ENCODE assay signal across 31 mouse cellular contexts in the genomic region with DNA sequence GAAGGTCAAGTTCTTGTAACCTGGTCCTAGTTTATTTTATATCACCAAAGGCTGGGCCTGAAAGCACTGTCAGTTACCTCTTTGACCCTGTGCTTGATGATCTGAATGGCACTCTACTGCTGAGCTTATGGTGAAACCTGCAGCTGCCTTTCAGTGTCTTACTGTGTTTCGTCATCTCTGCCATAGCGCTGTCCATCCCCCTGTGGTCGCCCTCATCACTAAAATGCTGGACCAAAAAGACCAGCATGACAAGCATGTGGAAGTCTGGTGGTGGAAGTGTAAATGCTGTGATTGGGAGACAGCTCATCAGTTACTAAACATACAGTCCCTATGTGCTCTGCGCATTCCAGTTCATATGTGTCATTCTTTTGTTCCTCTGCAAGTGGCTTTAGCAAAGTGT. TPM values are rescaled to one million over a fixed set of nuclear protein-coding genes. Genes with fewer than 3 reads are reported as not detected.
DNase-seq lines count a peak whose midpoint lies in the region; ATAC-seq and TF ChIP-seq lines count a peak whose summit lies in the region.
"Had no signal": no experiment of that assay in that cellular context is flagged by ENCODE, and none has a peak within 500 bp of the region (broad histone marks: within the 10 kb centered on the region; RNA-seq: fewer than 3 reads in every experiment).

No protein-coding gene starts in this region.

- DNase-seq in lung, postnatal 0 days (ENCODE audit: low spot score) = peak; percentile 28
- no peak for DNase-seq in lung, adult 18-20 months
- peak; percentile 29 for DNase-seq in CH12.LX (ENCODE audit: extremely low read depth)
- no peak for DNase-seq in embryo, embryonic 10.5 days (ENCODE audit: low spot score)
- no peak for DNase-seq in ovary, adult 18-20 months (ENCODE audit: low spot score)
- no peak for DNase-seq in gastrocnemius, postnatal 10 days
- DNase-seq: adrenal gland, adult 2 months; adrenal gland, postnatal 14 days; cerebellum, adult 11-12 months; cerebellum, adult 8-10 months; cerebellum, postnatal 10 days; cerebellum, postnatal 36 days; gastrocnemius, postnatal 14 days; heart, adult 2 months; heart, postnatal 14 days; heart, postnatal 4 days had no signal

- dilution Hi-C loops in CH12.LX (cut with MboI; ENCODE audit: extremely low pct_ligation_motif_present, extremely low pct_unique_long_range_greater_than_20kb, low sequenced_read_pairs) = no loop called here

- in situ Hi-C loops in CH12.LX (cut with MboI; ENCODE audit: low pct_ligation_motif_present, low pct_unique_long_range_greater_than_20kb, low sequenced_read_pairs) = no loop called here

- H3K4me2 ChIP-seq in lung, postnatal 0 days (replicated peaks; ENCODE audit: low read depth, low read length) = no peak overlapping the region
- no peak overlapping the region for H3K4me2 ChIP-seq in CH12.LX (ENCODE audit: insufficient read depth, low read depth, poor library complexity, severe bottlenecking)
- H3K4me2 ChIP-seq: embryonic facial prominence, embryonic 12.5 days; embryonic facial prominence, embryonic 15.5 days; forebrain, embryonic 12.5 days; forebrain, embryonic 15.5 days; heart, embryonic 13.5 days; hindbrain, embryonic 14.5 days had no signal

- H3K36me3 ChIP-seq in lung, postnatal 0 days (ENCODE audit: insufficient read depth, low read length) = no peaks in the 10 kb centered on the region
- peaks cover 0 to 22% of the 10 kb centered on the region in 2 experiments for H3K36me3 ChIP-seq in CH12.LX (replicated peaks in 1 of 2; ENCODE audit: control insufficient read depth in 1 of 2, insufficient read depth in 1 of 2, low read length in 1 of 2)
- H3K36me3 ChIP-seq: forebrain, embryonic 15.5 days had no signal

- H3K27me3 ChIP-seq in lung, postnatal 0 days (replicated peaks; ENCODE audit: insufficient read depth, low read length) = no peaks in the 10 kb centered on the region
- no peaks in the 10 kb centered on the region for H3K27me3 ChIP-seq in CH12.LX (replicated peaks)
- H3K27me3 ChIP-seq: embryonic facial prominence, embryonic 12.5 days; embryonic facial prominence, embryonic 15.5 days; forebrain, embryonic 12.5 days; forebrain, embryonic 15.5 days; heart, embryonic 13.5 days; Patski had no signal

- H3K4me1 ChIP-seq in lung, postnatal 0 days (ENCODE audit: insufficient read depth, low read depth, low read length) = peaks cover 10% of the 10 kb centered on the region; the same call in 1 of the 2 replicates
- peaks cover 10 to 61% of the 10 kb centered on the region in 2 experiments for H3K4me1 ChIP-seq in CH12.LX (ENCODE audit: control insufficient read depth in 1 of 2, insufficient read depth in 2 of 2)
- peaks cover 15% of the 10 kb centered on the region for H3K4me1 ChIP-seq in brown adipose tissue, adult 24 weeks (ENCODE audit: control insufficient read depth, insufficient read depth, insufficient read length, low read length)
- H3K4me1 ChIP-seq: embryonic facial prominence, embryonic 15.5 days; forebrain, embryonic 12.5 days had no signal

- WGBS in lung, postnatal 0 days = 70% methylated on average over 4 of the region's 4 CpGs

- TF ChIP-seq POLR2A in CH12.LX (IDR thresholded peaks at IDR 0.05; ENCODE audit: low read depth, low read length) = no peak

- H3K9me3 ChIP-seq in lung, postnatal 0 days (ENCODE audit: low read length) = no peaks in the 10 kb centered on the region
- peaks cover 9% of the 10 kb centered on the region for H3K9me3 ChIP-seq in CH12.LX (replicated peaks; ENCODE audit: low read length)
- H3K9me3 ChIP-seq: embryonic facial prominence, embryonic 12.5 days; embryonic facial prominence, embryonic 15.5 days; heart, embryonic 10.5 days; heart, embryonic 13.5 days had no signal

- no peak for TF ChIP-seq CTCF in lung, postnatal 0 days (IDR thresholded peaks at IDR 0.05)
- TF ChIP-seq CTCF in CH12.LX (conservative IDR thresholded peaks at IDR 0.05 in 1 of 2, IDR thresholded peaks at IDR 0.05 in 1 of 2; ENCODE audit: low read depth in 2 of 2, low read length in 2 of 2) = no peak

- no peak for TF ChIP-seq EP300 in lung, postnatal 0 days (IDR thresholded peaks at IDR 0.05)
- TF ChIP-seq EP300 in CH12.LX (IDR thresholded peaks at IDR 0.05; ENCODE audit: low read length) = no peak; the same call in 1 of the 2 replicates

- peak overlapping the region; percentile 60 for H3K27ac ChIP-seq in lung, postnatal 0 days (ENCODE audit: low read length)
- H3K27ac ChIP-seq in CH12.LX (ENCODE audit: insufficient read depth, low read depth) = peak overlapping the region; percentile 0; the same call in 1 of the 2 replicates
- peak overlapping the region; percentile 22; the same call in 1 of the 2 replicates for H3K27ac ChIP-seq in brown adipose tissue, adult 24 weeks (replicated peaks; ENCODE audit: low read depth, low read length)
- H3K27ac ChIP-seq: embryonic facial prominence, embryonic 12.5 days; embryonic facial prominence, embryonic 15.5 days; forebrain, embryonic 12.5 days; forebrain, embryonic 15.5 days; heart, adult 2 months; heart, embryonic 10.5 days; heart, embryonic 13.5 days; hindbrain, embryonic 14.5 days; hindbrain, postnatal 0 days had no signal

- TF ChIP-seq RAD21 in CH12.LX (IDR thresholded peaks at IDR 0.05; ENCODE audit: low read depth, low read length) = no peak

- peaks cover 78% of the 10 kb centered on the region for H3K79me2 ChIP-seq in CH12.LX (replicated peaks; ENCODE audit: control insufficient read depth, extremely low read depth, insufficient read depth, poor library complexity, severe bottlenecking)

- no peak overlapping the region for H3K9ac ChIP-seq in lung, postnatal 0 days (replicated peaks; ENCODE audit: low read depth)
- H3K9ac ChIP-seq in CH12.LX (ENCODE audit: insufficient read depth, low read depth) = no peak overlapping the region
- H3K9ac ChIP-seq: embryonic facial prominence, embryonic 12.5 days; embryonic facial prominence, embryonic 15.5 days; forebrain, embryonic 12.5 days; forebrain, embryonic 15.5 days; heart, embryonic 13.5 days; hindbrain, embryonic 14.5 days had no signal

- no peak overlapping the region for H3K4me3 ChIP-seq in lung, postnatal 0 days (ENCODE audit: low read depth, low read length)
- H3K4me3 ChIP-seq in CH12.LX (replicated peaks in 1 of 3; ENCODE audit: low read depth in 2 of 3, low read length in 2 of 3, poor library complexity in 1 of 3) = no peak overlapping the region
- no peak overlapping the region for H3K4me3 ChIP-seq in brown adipose tissue, adult 24 weeks (ENCODE audit: insufficient read depth, low read depth, low read length)
- H3K4me3 ChIP-seq: embryonic facial prominence, embryonic 12.5 days; embryonic facial prominence, embryonic 15.5 days; erythroblast, embryonic 14.5 days; forebrain, embryonic 12.5 days; forebrain, embryonic 15.5 days; heart, adult 2 months; heart, embryonic 10.5 days; heart, embryonic 13.5 days had no signal

- no peak for ATAC-seq in lung, postnatal 0 days
- ATAC-seq in megakaryocyte progenitor cell, adult 5-6 weeks (replicated peaks; ENCODE audit: poor library complexity) = peak; percentile 53
- ATAC-seq: CD4-positive, CD25-positive, alpha-beta regulatory T cell, adult 4 months; forebrain, embryonic 15.5 days; hindbrain, postnatal 0 days; inflammation-experienced regulatory T-cells, adult 6 months; intestine, postnatal 0 days had no signal

TF ChIP-seq in CH12.LX, 34 proteins besides CTCF, POLR2A, EP300 and RAD21:
- TF ChIP-seq CHD1 (IDR thresholded peaks at IDR 0.05; ENCODE audit: low read depth, low read length) (no peak), ZC3H11A (IDR thresholded peaks at IDR 0.05; ENCODE audit: low read depth, low read length) (no peak), MYC (IDR thresholded peaks at IDR 0.05; ENCODE audit: low read depth, low read length) (no peak), USF1 (IDR thresholded peaks at IDR 0.05; ENCODE audit: low read depth, low read length) (no peak), SMC3 (IDR thresholded peaks at IDR 0.05; ENCODE audit: low read depth, low read length) (no peak), ZKSCAN1 (IDR thresholded peaks at IDR 0.05; ENCODE audit: borderline replicate concordance, low read depth, low read length) (no peak), USF2 (conservative IDR thresholded peaks at IDR 0.05; ENCODE audit: low read depth, low read length) (no peak), SIN3A (IDR thresholded peaks at IDR 0.05; ENCODE audit: low read length) (no peak), E2F4 (IDR thresholded peaks at IDR 0.05; ENCODE audit: insufficient replicate concordance, low read depth, low read length) (no peak), ETS1 (conservative IDR thresholded peaks at IDR 0.05; ENCODE audit: low read depth, low read length) (no peak), TCF12 (IDR thresholded peaks at IDR 0.05; ENCODE audit: low read depth, low read length) (no peak)

RNA-seq across cellular contexts. Expression of a gene that starts 9.6 kb away (rescaled TPM):
- polyA plus RNA-seq in lung, postnatal 0 days (2015; fragmentation: Nextera tagmentation; extraction: Ambion mirVana) = 15.7 and 16.1 TPM in 2 replicates
- total RNA-seq in CH12.LX (2012; rRNA removed) = 38.6 and 40.2 TPM in 2 replicates
- 66.1 and 73.6 TPM in 2 replicates for total RNA-seq in CH12.LX (2014; rRNA removed)
- 35.8 and 48.5 TPM in 2 replicates for polyA plus RNA-seq in CH12.LX (2012; ENCODE audit: insufficient read length, low read depth)
- 21.1 and 21.2 TPM in 2 replicates for polyA plus RNA-seq in brown adipose tissue, adult 24 weeks (2012; ENCODE audit: insufficient read depth, insufficient read length, missing spikeins)
- total RNA-seq in megakaryocyte progenitor cell, adult 5-6 weeks (2015) = 20.9 and 26.9 TPM in 2 replicates
- 24.2 and 39.1 TPM in 2 replicates for total RNA-seq in megakaryocyte progenitor cell, adult 5-6 weeks (2017)
- total RNA-seq in gastrocnemius, postnatal 10 days (2021) = 1 to 10 TPM; 6.5 to 7.4 TPM
- polyA plus RNA-seq: erythroblast, embryonic 14.5 days had no signal

RNA-seq across cellular contexts. Expression of a gene that starts 13.2 kb away (rescaled TPM):
- 106 and 112 TPM in 2 replicates for polyA plus RNA-seq in lung, postnatal 0 days (2015; fragmentation: Nextera tagmentation; extraction: Ambion mirVana)
- total RNA-seq in CH12.LX (2012; rRNA removed) = 31.8 and 38.8 TPM in 2 replicates
- total RNA-seq in CH12.LX (2014; rRNA removed) = 114 and 116 TPM in 2 replicates
- 102 and 128 TPM in 2 replicates for polyA plus RNA-seq in CH12.LX (2012; ENCODE audit: insufficient read length, low read depth)
- polyA plus RNA-seq in brown adipose tissue, adult 24 weeks (2012; ENCODE audit: insufficient read depth, insufficient read length, missing spikeins) = 40.5 and 45.0 TPM in 2 replicates
- 56.9 and 72.0 TPM in 2 replicates for total RNA-seq in megakaryocyte progenitor cell, adult 5-6 weeks (2015)
- 57.6 and 69.3 TPM in 2 replicates for total RNA-seq in megakaryocyte progenitor cell, adult 5-6 weeks (2017)
- total RNA-seq in gastrocnemius, postnatal 10 days (2021) = 100 to 1,000 TPM; 177 to 186 TPM

RNA-seq across cellular contexts. Expression of a gene that starts 39.1 kb away (rescaled TPM):
- 38.1 and 38.9 TPM in 2 replicates for polyA plus RNA-seq in lung, postnatal 0 days (2015; fragmentation: Nextera tagmentation; extraction: Ambion mirVana)
- 82.7 and 129 TPM in 2 replicates for total RNA-seq in CH12.LX (2012; rRNA removed)
- total RNA-seq in CH12.LX (2014; rRNA removed) = 279 and 281 TPM in 2 replicates
- polyA plus RNA-seq in CH12.LX (2012; ENCODE audit: insufficient read length, low read depth) = 151 and 155 TPM in 2 replicates
- polyA plus RNA-seq in brown adipose tissue, adult 24 weeks (2012; ENCODE audit: insufficient read depth, insufficient read length, missing spikeins) = 56.6 and 63.8 TPM in 2 replicates
- 77.6 and 83.7 TPM in 2 replicates for total RNA-seq in megakaryocyte progenitor cell, adult 5-6 weeks (2015)
- 112 and 130 TPM in 2 replicates for total RNA-seq in megakaryocyte progenitor cell, adult 5-6 weeks (2017)
- total RNA-seq in gastrocnemius, postnatal 10 days (2021) = 10 to 100 TPM; 41.6 to 47.9 TPM

Comparison
In these comparisons a context has a peak if more than half of its experiments do, and no peak if none do; other contexts are left out.
1. DNase-seq: peak in lung, postnatal 0 days (single experiment) and CH12.LX (single experiment); none in lung, adult 18-20 months (0 of 2), embryo, embryonic 10.5 days (single experiment), ovary, adult 18-20 months (single experiment) and gastrocnemius, postnatal 10 days (single experiment).
2. H3K27ac ChIP-seq: peak in every context shown above with its lines; median percentile 60 in lung, postnatal 0 days; 22 in brown adipose tissue, adult 24 weeks; 0 in CH12.LX.